Mouse (Mus musculus) brain, embryonic 14.5 days (tissue): ENCODE measurements at regions not wholly inside any gene's neighbourhood (a gene's known extent, or its start where the extent isn't known, plus 50 kb on each side); places are given as distances from the start of the nearest gene placed in this dataset.

Experiments
- CTCF ChIP-seq: fragments of 200-500 bp; IDR thresholded peaks from 2 replicates; pipeline ENCODE4 v1.5.1; 2012; ENCODE audit warnings: inconsistent platforms, mild to moderate bottlenecking, moderate library complexity, borderline replicate concordance; ENCODE audit not compliant: insufficient read depth, insufficient read length; ENCODE audit errors: extremely low read depth
- POLR2A ChIP-seq: fragments of 200-500 bp; IDR thresholded peaks from 2 replicates; pipeline ENCODE4 v1.6.1; 2012; ENCODE audit warnings: mild to moderate bottlenecking, inconsistent platforms, borderline replicate concordance; ENCODE audit not compliant: poor library complexity, insufficient read depth, insufficient read length, severe bottlenecking; ENCODE audit errors: extremely low read depth

DNA sequence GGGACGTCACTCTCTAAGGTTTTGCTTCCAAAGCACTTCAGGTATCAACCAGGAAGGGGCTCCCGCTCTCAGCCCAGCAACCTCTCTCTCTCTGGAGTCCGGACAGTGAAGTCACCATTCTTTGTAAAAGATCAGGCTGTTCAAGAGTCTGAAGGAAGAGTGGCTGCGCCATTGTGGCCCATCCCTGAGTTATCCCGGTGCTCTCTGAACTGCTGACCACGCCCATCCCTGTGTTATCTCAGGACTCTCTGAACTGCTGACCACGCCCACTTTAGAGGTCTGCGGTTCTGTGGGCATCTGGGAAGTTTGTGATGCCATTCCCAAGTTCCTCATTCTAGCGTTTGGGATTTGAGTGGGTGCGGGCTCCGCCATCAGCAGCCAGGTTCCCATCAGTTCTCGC, 239.1 kb upstream of the Nfe2l3 start:
- TF ChIP-seq CTCF (no peak), POLR2A (no peak)
